Mouse (Mus musculus) CD4-positive, CD25-positive, alpha-beta regulatory T cell, adult 4 months (primary cell): Measurements from ENCODE around the gene Rftn2. TPM values are rescaled to one million over a fixed set of nuclear protein-coding genes. Genes with fewer than 3 reads are reported as not detected.

Experiments
- ATAC-seq: one replicate; pipeline ENCODE4 v1.8.0; 2017
- polyA plus RNA-seq, 2 experiments: library from polyadenylated mRNA; unstranded; fragments of 100-300 nt; shearing (Covaris generic); gene quantifications; one replicate each; pipeline ENCODE4 v1.2.1; 2017

Rftn2 gene
- 1 to 10 TPM; 7.7 to 9.1 TPM for polyA plus RNA-seq

GRCm38 (mm10) chr1:55226011-55226857, at the start of gene Rftn2:
Gene Rftn2 (minus strand): TSS chr1:55226782.
- ATAC-seq: no peak

- no peak for ATAC-seq
Observed at GRCm38 (mm10) chr1:55265447-55265846, 38.9 kb upstream of the Rftn2 start.

- ATAC-seq: no peak
Observed at GRCm38 (mm10) chr1:55264385-55264784, 37.8 kb upstream of the Rftn2 start.

- ATAC-seq: no peak
Observed at GRCm38 (mm10) chr1:55246374-55246773, 19.8 kb upstream of the Rftn2 start.

- peak; percentile 40 for ATAC-seq
Observed at GRCm38 (mm10) chr1:55239237-55239636, 12.7 kb upstream of the Rftn2 start.

- ATAC-seq: no peak
Observed at GRCm38 (mm10) chr1:55238496-55238895, 11.9 kb upstream of the Rftn2 start.

GRCm38 (mm10) chr1:55237643-55238161, 11.1 kb upstream of the Rftn2 start:
- ATAC-seq: peak; percentile 2

- ATAC-seq: peak; percentile 89
Observed at GRCm38 (mm10) chr1:55236890-55237642, 10.5 kb upstream of the Rftn2 start, which contains the start of gene Mars2. Gene Mars2 (plus strand): TSS chr1:55237177.

GRCm38 (mm10) chr1:55236487-55236886, 9.9 kb upstream of the Rftn2 start:
- no peak for ATAC-seq

GRCm38 (mm10) chr1:55234910-55235520, 8.4 kb upstream of the Rftn2 start:
- ATAC-seq: no peak

- ATAC-seq: no peak
Observed at GRCm38 (mm10) chr1:55228256-55228884, 1.8 kb upstream of the Rftn2 start.

- no peak for ATAC-seq
Observed at GRCm38 (mm10) chr1:55227376-55227775, 794 bp upstream of the Rftn2 start.

- no peak for ATAC-seq
Observed at GRCm38 (mm10) chr1:55225398-55225797, 1.2 kb downstream of the Rftn2 start.

GRCm38 (mm10) chr1:55224111-55224510, 2.5 kb downstream of the Rftn2 start:
- ATAC-seq: no peak

GRCm38 (mm10) chr1:55223026-55223425, 3.6 kb downstream of the Rftn2 start:
- no peak for ATAC-seq

- ATAC-seq: no peak
Observed at GRCm38 (mm10) chr1:55221352-55221751, 5.2 kb downstream of the Rftn2 start.

GRCm38 (mm10) chr1:55217191-55217590, 9.4 kb downstream of the Rftn2 start:
- no peak for ATAC-seq

GRCm38 (mm10) chr1:55215185-55215813, 11.3 kb downstream of the Rftn2 start:
- ATAC-seq: peak; percentile 98

- no peak for ATAC-seq
Observed at GRCm38 (mm10) chr1:55213936-55214335, 12.6 kb downstream of the Rftn2 start.

- no peak for ATAC-seq
Observed at GRCm38 (mm10) chr1:55213475-55213874, 13.1 kb downstream of the Rftn2 start.

GRCm38 (mm10) chr1:55212771-55213170, 13.8 kb downstream of the Rftn2 start:
- ATAC-seq: no peak

GRCm38 (mm10) chr1:55211081-55211480, 15.5 kb downstream of the Rftn2 start:
- ATAC-seq: no peak
